Mouse (Mus musculus): ENCODE measurements around the gene Clnk.

DNA sequence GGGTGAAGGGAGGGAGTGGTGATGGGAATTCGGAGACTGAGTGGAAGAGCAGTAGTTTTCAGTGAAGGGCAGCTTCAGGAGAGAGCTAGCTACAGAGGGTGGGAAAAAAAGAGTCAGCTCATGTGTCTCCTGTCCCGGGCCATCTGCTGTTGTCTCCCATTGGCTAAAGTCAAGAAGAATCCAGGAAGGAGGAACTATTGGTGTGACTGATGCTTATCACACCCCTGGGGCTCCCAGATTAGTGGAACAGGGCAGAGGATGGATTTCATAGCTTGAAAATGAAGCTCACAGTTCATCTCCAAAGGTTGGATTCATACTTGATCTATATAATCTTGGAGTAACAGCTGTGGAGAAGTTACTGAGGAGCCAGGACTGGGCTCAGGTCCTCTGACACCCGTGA is 13.6 kb downstream of the Clnk start:
- no peak for TF ChIP-seq CTCF (conservative IDR thresholded peaks at IDR 0.05; ENCODE audit: low read length)
- TF ChIP-seq POU5F1 (IDR thresholded peaks at IDR 0.05; ENCODE audit: borderline replicate concordance, low read length): no peak
- no peak for TF ChIP-seq NANOG (IDR thresholded peaks at IDR 0.05; ENCODE audit: borderline replicate concordance, low read length)

Data from E14TG2a.4 (cell line).